In the genomic region with DNA sequence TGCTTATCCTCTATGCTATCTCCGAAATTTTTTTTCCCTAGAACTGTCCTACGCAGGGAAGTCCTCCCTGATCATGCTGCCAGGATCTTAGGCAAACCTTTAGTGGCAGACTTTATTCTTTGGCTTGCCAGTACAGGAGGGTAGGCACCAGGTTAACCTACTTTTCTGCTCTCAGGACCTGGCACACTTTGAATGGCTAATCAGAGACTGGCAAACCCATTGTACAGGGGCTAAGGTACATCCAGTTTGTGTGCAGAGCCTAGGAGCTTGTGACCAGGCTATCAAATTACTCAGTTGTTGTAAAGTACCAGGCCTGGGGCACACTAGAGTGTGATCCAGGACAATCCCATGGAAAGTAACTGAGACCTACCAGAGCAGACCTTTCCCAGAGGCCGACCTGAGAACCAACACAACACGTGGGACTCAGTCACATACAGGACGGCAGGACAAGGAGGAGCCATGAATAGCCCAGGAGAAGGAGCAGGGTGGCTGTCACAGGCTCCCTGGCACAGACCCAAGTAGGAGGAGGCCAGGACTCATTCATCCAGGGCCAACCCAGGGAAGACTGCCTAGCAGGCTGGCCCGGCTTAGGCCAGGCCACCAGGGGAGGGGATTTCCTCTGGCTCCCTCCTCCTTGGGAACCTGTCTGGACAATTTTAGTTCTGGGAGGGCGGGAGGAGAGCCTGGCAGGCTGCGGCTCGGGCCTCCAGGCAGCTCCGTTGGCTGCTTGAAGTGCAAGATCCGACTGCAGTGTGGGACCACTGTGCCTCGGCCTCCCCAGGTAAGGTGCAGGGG, we compare ENCODE assay signal across 9 mouse cellular contexts. TPM values are rescaled to one million over a fixed set of nuclear protein-coding genes. Genes with fewer than 3 reads are reported as not detected.
DNase-seq lines count a peak whose midpoint lies in the region; ATAC-seq and TF ChIP-seq lines count a peak whose summit lies in the region.
"Had no signal": no experiment of that assay in that cellular context is flagged by ENCODE, and none has a peak within 500 bp of the region (broad histone marks: within the 10 kb centered on the region; RNA-seq: fewer than 3 reads in every experiment).

Gene Rhbdl2, plus strand, starts transcription at position 684 of the 795 bp plus-strand sequence.

- H3K9me3 ChIP-seq in stomach, embryonic 14.5 days (ENCODE audit: control insufficient read depth, low read depth, low read length) = no peaks in the 10 kb centered on the region

- peak; percentile 80; the same call in 1 of the 2 replicates for ATAC-seq in stomach, embryonic 14.5 days (ENCODE audit: insufficient number of reproducible peaks, insufficient read depth, low FRiP score, low read depth)

- H3K4me1 ChIP-seq in stomach, embryonic 14.5 days (ENCODE audit: control insufficient read depth, insufficient read depth, low read length) = peaks cover 9% of the 10 kb centered on the region; the same call in 1 of the 2 replicates

- no peak within 1 kb of the TSS for H3K9ac ChIP-seq in stomach, embryonic 14.5 days (replicated peaks; ENCODE audit: low read depth, low read length)

- H3K27ac ChIP-seq in layer of hippocampus, adult 2 months = no peak within 1 kb of the TSS
- peak within 1 kb of the TSS; percentile 21; the same call in 1 of the 2 replicates for H3K27ac ChIP-seq in stomach, embryonic 14.5 days (ENCODE audit: low read length)

- TF ChIP-seq CTCF in layer of hippocampus, adult 2 months (conservative IDR thresholded peaks at IDR 0.05) = peak; percentile 26; the same call in 1 of the 2 replicates

- peak; percentile 58 for DNase-seq in adipocyte (ENCODE audit: low spot score)
- peak; percentile 69 for DNase-seq in cerebellum, adult 9-11 months
- DNase-seq in forelimb bud, embryonic 11.5 days (ENCODE audit: low read depth, low spot score) = peak; percentile 17
- peak; percentile 85 for DNase-seq in heart, postnatal 4 days
- DNase-seq in layer of hippocampus, adult 2 months (ENCODE audit: low spot score in 2 of 2) = peak; percentile 50 to 55
- DNase-seq in lung, postnatal 14 days = peak; percentile 59
- DNase-seq in spleen, postnatal 14 days (ENCODE audit: low spot score in 2 of 2) = no peak

- no peaks in the 10 kb centered on the region for H3K36me3 ChIP-seq in stomach, embryonic 14.5 days (ENCODE audit: control insufficient read depth, insufficient read depth, low read length)

- H3K4me3 ChIP-seq in layer of hippocampus, adult 2 months = no peak within 1 kb of the TSS; the same call in 1 of the 2 replicates
- H3K4me3 ChIP-seq in stomach, embryonic 14.5 days (ENCODE audit: low read depth, low read length) = no peak within 1 kb of the TSS
- H3K4me3 ChIP-seq: myocyte had no signal

- 31% methylated on average over 12 of the region's 12 CpGs for WGBS in stomach, embryonic 14.5 days

- H3K27me3 ChIP-seq in stomach, embryonic 14.5 days (ENCODE audit: control insufficient read depth, insufficient read depth, low read length) = no peaks in the 10 kb centered on the region

- H3K4me2 ChIP-seq in stomach, embryonic 14.5 days (replicated peaks; ENCODE audit: low read depth, low read length) = peak within 1 kb of the TSS; percentile 30

RNA-seq across cellular contexts. Expression of gene Rhbdl2, which starts in this region (rescaled TPM):
- total RNA-seq in heart, postnatal 4 days (2021) = under 1 TPM; 0.41 to 0.77 TPM
- total RNA-seq in layer of hippocampus, adult 2 months (2021) = under 1 TPM; 0.54 to 0.92 TPM
- polyA plus RNA-seq in stomach, embryonic 14.5 days (2014; fragmentation: Nextera tagmentation; extraction: Ambion mirVana) = 4.7 and 5.8 TPM in 2 replicates

Comparison
In these comparisons a context has a peak if more than half of its experiments do, and no peak if none do; other contexts are left out.
1. Peak in DNase-seq in heart, postnatal 4 days; RNA of the gene not detected or under 1 TPM.
2. Peak in DNase-seq in layer of hippocampus, adult 2 months; RNA of the gene not detected or under 1 TPM.
3. DNase-seq: peak in adipocyte (single experiment), cerebellum, adult 9-11 months (single experiment), forelimb bud, embryonic 11.5 days (single experiment) and lung, postnatal 14 days (single experiment); none in spleen, postnatal 14 days (0 of 2).